Mouse (Mus musculus): ENCODE data around the gene Gid4. TPM values are rescaled to one million over a fixed set of nuclear protein-coding genes. Genes with fewer than 3 reads are reported as not detected.

Gid4 gene
- polyA plus RNA-seq, 1 experiment from 2014 or later = 26.0 TPM

- Histone ChIP-seq H3K4me3 (ENCODE audit: low read depth, low read length) (no peak overlapping the region), H3K4me2 (replicated peaks; ENCODE audit: low read depth, low read length) (no peak overlapping the region), H3K27ac (ENCODE audit: low read depth, low read length) (no peak overlapping the region), H3K36me3 (ENCODE audit: control insufficient read depth, insufficient read depth, low read length) (peaks cover 2% of the 10 kb centered on the region; the same call in 1 of the 2 replicates), H3K9ac (ENCODE audit: low read depth, low read length) (no peak overlapping the region), H3K27me3 (ENCODE audit: control insufficient read depth, insufficient read depth, low read length) (no peaks in the 10 kb centered on the region), H3K9me3 (ENCODE audit: control insufficient read depth, low read length) (no peaks in the 10 kb centered on the region), H3K4me1 (replicated peaks; ENCODE audit: control insufficient read depth, insufficient read depth, low read length) (no peaks in the 10 kb centered on the region)
- no peak for DNase-seq (ENCODE audit: low spot score)
- no peak for ATAC-seq (ENCODE audit: low FRiP score)
- 83% methylated on average over 9 of the region's 9 CpGs for WGBS
Observed at GRCm38 (mm10) chr11:60470743-60471142, 53.8 kb downstream of the Gid4 start.

GRCm38 (mm10) chr11:60474534-60474933 is 57.6 kb downstream of the Gid4 start:
- Histone ChIP-seq H3K27me3 (ENCODE audit: control insufficient read depth, insufficient read depth, low read length) (no peaks in the 10 kb centered on the region), H3K4me1 (replicated peaks; ENCODE audit: control insufficient read depth, insufficient read depth, low read length) (no peaks in the 10 kb centered on the region), H3K36me3 (ENCODE audit: control insufficient read depth, insufficient read depth, low read length) (no peaks in the 10 kb centered on the region), H3K9ac (ENCODE audit: low read depth, low read length) (no peak overlapping the region), H3K4me3 (ENCODE audit: low read depth, low read length) (no peak overlapping the region), H3K4me2 (replicated peaks; ENCODE audit: low read depth, low read length) (no peak overlapping the region), H3K27ac (ENCODE audit: low read depth, low read length) (no peak overlapping the region), H3K9me3 (ENCODE audit: control insufficient read depth, low read length) (no peaks in the 10 kb centered on the region)
- DNase-seq (ENCODE audit: low spot score) (no peak), ATAC-seq (ENCODE audit: low FRiP score) (no peak)
- WGBS = 82% methylated on average over 5 of the region's 5 CpGs

- ATAC-seq (ENCODE audit: low FRiP score) (no peak), DNase-seq (ENCODE audit: low spot score) (no peak)
- no peak overlapping the region for H3K4me3 ChIP-seq (ENCODE audit: low read depth, low read length)
- H3K4me2 ChIP-seq (replicated peaks; ENCODE audit: low read depth, low read length) = no peak overlapping the region
- H3K27ac ChIP-seq (ENCODE audit: low read depth, low read length) = no peak overlapping the region
- H3K9ac ChIP-seq (ENCODE audit: low read depth, low read length) = no peak overlapping the region
- no peaks in the 10 kb centered on the region for H3K4me1 ChIP-seq (replicated peaks; ENCODE audit: control insufficient read depth, insufficient read depth, low read length)
- no peaks in the 10 kb centered on the region for H3K36me3 ChIP-seq (ENCODE audit: control insufficient read depth, insufficient read depth, low read length)
- no peaks in the 10 kb centered on the region for H3K27me3 ChIP-seq (ENCODE audit: control insufficient read depth, insufficient read depth, low read length)
- no peaks in the 10 kb centered on the region for H3K9me3 ChIP-seq (ENCODE audit: control insufficient read depth, low read length)
- 91% methylated on average over 5 of the region's 5 CpGs for WGBS
Observed at GRCm38 (mm10) chr11:60475668-60476362, 58.9 kb downstream of the Gid4 start.

GRCm38 (mm10) chr11:60478121-60478520 is 61.2 kb downstream of the Gid4 start:
- ATAC-seq (ENCODE audit: low FRiP score) (no peak), DNase-seq (ENCODE audit: low spot score) (peak; percentile 7)
- Histone ChIP-seq H3K36me3 (ENCODE audit: control insufficient read depth, insufficient read depth, low read length) (no peaks in the 10 kb centered on the region), H3K9me3 (ENCODE audit: control insufficient read depth, low read length) (no peaks in the 10 kb centered on the region), H3K4me3 (ENCODE audit: low read depth, low read length) (no peak overlapping the region), H3K27ac (ENCODE audit: low read depth, low read length) (no peak overlapping the region), H3K27me3 (ENCODE audit: control insufficient read depth, insufficient read depth, low read length) (no peaks in the 10 kb centered on the region), H3K4me2 (replicated peaks; ENCODE audit: low read depth, low read length) (no peak overlapping the region), H3K4me1 (replicated peaks; ENCODE audit: control insufficient read depth, insufficient read depth, low read length) (no peaks in the 10 kb centered on the region), H3K9ac (ENCODE audit: low read depth, low read length) (no peak overlapping the region)
- WGBS = 36% methylated on average over 17 of the region's 17 CpGs

- no peaks in the 10 kb centered on the region for H3K9me3 ChIP-seq (ENCODE audit: control insufficient read depth, low read length)
- no peak overlapping the region for H3K4me2 ChIP-seq (replicated peaks; ENCODE audit: low read depth, low read length)
- 64% methylated on average over 3 of the region's 3 CpGs for WGBS
- H3K36me3 ChIP-seq (ENCODE audit: control insufficient read depth, insufficient read depth, low read length) = no peaks in the 10 kb centered on the region
- H3K27me3 ChIP-seq (ENCODE audit: control insufficient read depth, insufficient read depth, low read length) = no peaks in the 10 kb centered on the region
- no peaks in the 10 kb centered on the region for H3K4me1 ChIP-seq (replicated peaks; ENCODE audit: control insufficient read depth, insufficient read depth, low read length)
- ATAC-seq (ENCODE audit: low FRiP score) = no peak
- no peak for DNase-seq (ENCODE audit: low spot score)
- no peak overlapping the region for H3K27ac ChIP-seq (ENCODE audit: low read depth, low read length)
- no peak overlapping the region for H3K4me3 ChIP-seq (ENCODE audit: low read depth, low read length)
- H3K9ac ChIP-seq (ENCODE audit: low read depth, low read length) = no peak overlapping the region
Observed at GRCm38 (mm10) chr11:60486267-60486666, 69.3 kb downstream of the Gid4 start.

- DNase-seq (ENCODE audit: low spot score) = no peak
- no peaks in the 10 kb centered on the region for H3K36me3 ChIP-seq (ENCODE audit: control insufficient read depth, insufficient read depth, low read length)
- no peak overlapping the region for H3K4me3 ChIP-seq (ENCODE audit: low read depth, low read length)
- WGBS = 86% methylated on average over 5 of the region's 5 CpGs
- H3K4me2 ChIP-seq (replicated peaks; ENCODE audit: low read depth, low read length) = no peak overlapping the region
- H3K4me1 ChIP-seq (replicated peaks; ENCODE audit: control insufficient read depth, insufficient read depth, low read length) = no peaks in the 10 kb centered on the region
- H3K9ac ChIP-seq (ENCODE audit: low read depth, low read length) = no peak overlapping the region
- no peak for ATAC-seq (ENCODE audit: low FRiP score)
- H3K27me3 ChIP-seq (ENCODE audit: control insufficient read depth, insufficient read depth, low read length) = no peaks in the 10 kb centered on the region
- H3K9me3 ChIP-seq (ENCODE audit: control insufficient read depth, low read length) = no peaks in the 10 kb centered on the region
- no peak overlapping the region for H3K27ac ChIP-seq (ENCODE audit: low read depth, low read length)
Observed at GRCm38 (mm10) chr11:60492726-60493125, 75.8 kb downstream of the Gid4 start.

GRCm38 (mm10) chr11:60495692-60496091 is 78.7 kb downstream of the Gid4 start:
- Histone ChIP-seq H3K9ac (ENCODE audit: low read depth, low read length) (no peak overlapping the region), H3K4me2 (replicated peaks; ENCODE audit: low read depth, low read length) (no peak overlapping the region), H3K27me3 (ENCODE audit: control insufficient read depth, insufficient read depth, low read length) (no peaks in the 10 kb centered on the region), H3K4me3 (ENCODE audit: low read depth, low read length) (no peak overlapping the region), H3K36me3 (ENCODE audit: control insufficient read depth, insufficient read depth, low read length) (no peaks in the 10 kb centered on the region), H3K9me3 (ENCODE audit: control insufficient read depth, low read length) (no peaks in the 10 kb centered on the region), H3K4me1 (replicated peaks; ENCODE audit: control insufficient read depth, insufficient read depth, low read length) (no peaks in the 10 kb centered on the region), H3K27ac (ENCODE audit: low read depth, low read length) (no peak overlapping the region)
- DNase-seq (ENCODE audit: low spot score) = no peak
- 70% methylated on average over 2 of the region's 2 CpGs for WGBS
- ATAC-seq (ENCODE audit: low FRiP score) = no peak

Other genes with a start within 250 kb of the Gid4 start
- gene Srebf1, start 194.6 kb upstream of the Gid4 start, polyA plus RNA-seq (2014; fragmentation: Nextera tagmentation; extraction: Ambion mirVana) = 40.4 and 44.7 TPM in 2 replicates
- gene Tom1l2, start 64.2 kb upstream of the Gid4 start, polyA plus RNA-seq (2014; fragmentation: Nextera tagmentation; extraction: Ambion mirVana) = 13.9 and 15.8 TPM in 2 replicates
- gene Drc3, start 63.8 kb upstream of the Gid4 start, polyA plus RNA-seq (2014; fragmentation: Nextera tagmentation; extraction: Ambion mirVana) = 6.6 and 7.0 TPM in 2 replicates
- gene Atpaf2, start 1.3 kb downstream of the Gid4 start, polyA plus RNA-seq (2014; fragmentation: Nextera tagmentation; extraction: Ambion mirVana) = 38.0 and 38.1 TPM in 2 replicates
- gene Drg2, start 37.4 kb downstream of the Gid4 start, polyA plus RNA-seq (2014; fragmentation: Nextera tagmentation; extraction: Ambion mirVana) = 113 and 118 TPM in 2 replicates
- gene Myo15, start 52.2 kb downstream of the Gid4 start, polyA plus RNA-seq (2014; fragmentation: Nextera tagmentation; extraction: Ambion mirVana) = 0.07 and 0.15 TPM in 2 replicates
- gene Alkbh5, start 119.2 kb downstream of the Gid4 start, polyA plus RNA-seq (2014; fragmentation: Nextera tagmentation; extraction: Ambion mirVana) = 31.1 and 33.2 TPM in 2 replicates

Data from hindbrain, embryonic 11.5 days (tissue).